Mouse (Mus musculus) adrenal gland, postnatal 10 days (tissue): ENCODE measurements around the gene Mid1. TPM values are rescaled to one million over a fixed set of nuclear protein-coding genes. Genes with fewer than 3 reads are reported as not detected.
A peak's percentile ranks its signal among the peaks of the same experiment; 100 is the strongest.
"Not testable (repeated sequence)": the region's sequence is repeated elsewhere in the genome, so short reads cannot be mapped to it uniquely, and the experiment has no call there.

Source experiments
- DNase-seq: peaks from one replicate; pipeline ENCODE4 v3.0.0; 2021; ENCODE audit warnings: mixed read lengths
- total RNA-seq, 2 experiments: library from RNA; stranded (reverse); gene quantifications; 2 replicates each; pipeline ENCODE4 v1.2.3; 2021

Mid1 gene
- total RNA-seq, 2 experiments from 2014 or later: 15.1 to 21.5 TPM

- DNase-seq: peak; percentile 79
Measured at GRCm38 (mm10) chrX:170017333-170018245, 332.6 kb downstream of the Mid1 start.

GRCm38 (mm10) chrX:170018571-170019218 is 333.7 kb downstream of the Mid1 start:
- DNase-seq: peak; percentile 65

- DNase-seq: not testable (repeated sequence)
Measured at GRCm38 (mm10) chrX:170019219-170019953, 334.4 kb downstream of the Mid1 start.

GRCm38 (mm10) chrX:170019954-170020689 is 335.1 kb downstream of the Mid1 start:
- peak; percentile 93 for DNase-seq

- peak; percentile 86 for DNase-seq
Measured at GRCm38 (mm10) chrX:170020690-170021050, 335.7 kb downstream of the Mid1 start.

- DNase-seq: peak; percentile 41
Measured at GRCm38 (mm10) chrX:170021205-170021604, 336.2 kb downstream of the Mid1 start.

GRCm38 (mm10) chrX:170021750-170022461 is 336.9 kb downstream of the Mid1 start:
- peak; percentile 77 for DNase-seq

Other genes with a start within 250 kb of the Mid1 start
- not detected for gene 4933400A11Rik, start 94.4 kb downstream of the Mid1 start, total RNA-seq